Mouse (Mus musculus): Measurements from ENCODE around the gene Usp47. TPM values are rescaled to one million over a fixed set of nuclear protein-coding genes. Genes with fewer than 3 reads are reported as not detected.

The Usp47 gene
- polyA plus RNA-seq, 1 experiment from 2014 or later, result 119 TPM

GRCm38 (mm10) chr7:112158942-112159341 lies 135.6 kb downstream of the Usp47 start, which contains the start of gene Dkk3:
Dkk3 (minus strand) TSS chr7:112159057.
- no peaks in the 10 kb centered on the region for H3K27me3 ChIP-seq (ENCODE audit: control insufficient read depth, insufficient read depth, low read length)
- peak within 1 kb of the TSS; percentile 42 for H3K4me3 ChIP-seq (ENCODE audit: low read depth, low read length)
- WGBS, result 2% methylated on average over 21 of the region's 21 CpGs
- H3K4me2 ChIP-seq (ENCODE audit: low read depth), result peak within 1 kb of the TSS; percentile 72
- DNase-seq (ENCODE audit: low spot score), result peak; percentile 66
- no peak within 1 kb of the TSS for H3K27ac ChIP-seq (ENCODE audit: low read depth, low read length)
- H3K4me1 ChIP-seq (ENCODE audit: control insufficient read depth, insufficient read depth, low read length), result peaks cover 6% of the 10 kb centered on the region; the same call in 1 of the 2 replicates
- H3K36me3 ChIP-seq (ENCODE audit: control insufficient read depth, insufficient read depth, low read length), result no peaks in the 10 kb centered on the region
- H3K9me3 ChIP-seq (ENCODE audit: control insufficient read depth, low read length), result no peaks in the 10 kb centered on the region
- H3K9ac ChIP-seq (ENCODE audit: low read length), result peak within 1 kb of the TSS; percentile 55
- peak; percentile 72 for ATAC-seq (ENCODE audit: insufficient read depth, low FRiP score, low TSS enrichment)

- H3K9ac ChIP-seq (ENCODE audit: low read length), result no peak overlapping the region
- H3K36me3 ChIP-seq (ENCODE audit: control insufficient read depth, insufficient read depth, low read length), result no peaks in the 10 kb centered on the region
- no peaks in the 10 kb centered on the region for H3K27me3 ChIP-seq (ENCODE audit: control insufficient read depth, insufficient read depth, low read length)
- ATAC-seq (ENCODE audit: insufficient read depth, low FRiP score, low TSS enrichment) (no peak), DNase-seq (ENCODE audit: low spot score) (no peak)
- WGBS, result 29% methylated on average over 5 of the region's 6 CpGs
- peaks cover 6% of the 10 kb centered on the region; the same call in 1 of the 2 replicates for H3K4me1 ChIP-seq (ENCODE audit: control insufficient read depth, insufficient read depth, low read length)
- no peak overlapping the region for H3K27ac ChIP-seq (ENCODE audit: low read depth, low read length)
- no peaks in the 10 kb centered on the region for H3K9me3 ChIP-seq (ENCODE audit: control insufficient read depth, low read length)
- no peak overlapping the region for H3K4me3 ChIP-seq (ENCODE audit: low read depth, low read length)
- no peak overlapping the region for H3K4me2 ChIP-seq (ENCODE audit: low read depth)
These were observed 136.5 kb downstream of the Usp47 start for GRCm38 (mm10) chr7:112159835-112160234.

Other genes with a start within 250 kb of the Usp47 start
- gene Galnt18, start 243.5 kb upstream of the Usp47 start, polyA plus RNA-seq (2014; fragmentation: Nextera tagmentation; extraction: Ambion mirVana), result 8.1 and 9.7 TPM in 2 replicates
- 8.2 and 10.6 TPM in 2 replicates for gene Dkk3, start 135.6 kb downstream of the Usp47 start, polyA plus RNA-seq (2014; fragmentation: Nextera tagmentation; extraction: Ambion mirVana)
- 1.0 and 1.6 TPM in 2 replicates for gene Mical2, start 202.4 kb downstream of the Usp47 start, polyA plus RNA-seq (2014; fragmentation: Nextera tagmentation; extraction: Ambion mirVana)

Measured in neural tube, embryonic 11.5 days (tissue).